Mouse (Mus musculus) ovary, postnatal 14 days (tissue): Measurements from ENCODE around the gene Tsga10ip.
"Not testable (repeated sequence)": the region's sequence is repeated elsewhere in the genome, so short reads cannot be mapped to it uniquely, and the experiment has no call there.

Experiments used
- DNase-seq: peaks from one replicate; pipeline ENCODE4 v3.0.0; 2022; ENCODE audit warnings: low spot score

Gene Tsga10ip

DNA sequence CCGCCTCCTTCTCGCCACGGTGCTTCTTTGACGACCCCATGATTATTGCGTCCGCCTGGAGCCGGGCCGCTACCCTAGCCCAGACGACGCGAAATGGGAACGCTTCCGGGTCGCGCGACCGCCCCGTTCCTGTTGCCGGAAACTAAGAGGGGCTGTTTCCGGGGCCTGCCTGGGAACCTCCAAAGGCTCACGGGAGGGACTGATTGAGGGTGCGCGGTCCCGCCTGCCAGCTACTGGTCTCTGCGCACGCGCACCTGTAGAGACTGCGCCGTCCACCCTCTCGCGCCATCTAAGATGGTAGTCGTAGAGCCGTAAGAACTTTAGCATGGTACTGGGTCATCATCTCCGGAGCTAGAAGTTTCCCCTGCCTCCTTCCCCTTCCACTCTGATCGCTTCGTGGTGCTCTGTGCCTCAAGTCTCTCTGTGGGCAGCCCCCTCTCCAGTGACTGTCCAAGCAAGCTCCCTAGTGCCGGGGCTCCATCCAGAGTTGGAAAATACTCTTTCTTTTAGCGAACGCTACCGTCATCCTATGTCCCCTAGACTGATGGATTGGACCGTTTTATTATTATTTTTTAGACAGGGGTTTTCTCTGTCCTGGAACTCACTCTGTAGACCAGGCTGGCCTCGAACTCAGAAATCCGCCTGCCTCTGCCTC lies 13.6 kb downstream of the Tsga10ip start, which contains the start of gene Sart1:
TSS of gene Sart1 (minus strand) at position 116 of the 655 bp plus-strand sequence.
- DNase-seq: peak; percentile 85

DNA sequence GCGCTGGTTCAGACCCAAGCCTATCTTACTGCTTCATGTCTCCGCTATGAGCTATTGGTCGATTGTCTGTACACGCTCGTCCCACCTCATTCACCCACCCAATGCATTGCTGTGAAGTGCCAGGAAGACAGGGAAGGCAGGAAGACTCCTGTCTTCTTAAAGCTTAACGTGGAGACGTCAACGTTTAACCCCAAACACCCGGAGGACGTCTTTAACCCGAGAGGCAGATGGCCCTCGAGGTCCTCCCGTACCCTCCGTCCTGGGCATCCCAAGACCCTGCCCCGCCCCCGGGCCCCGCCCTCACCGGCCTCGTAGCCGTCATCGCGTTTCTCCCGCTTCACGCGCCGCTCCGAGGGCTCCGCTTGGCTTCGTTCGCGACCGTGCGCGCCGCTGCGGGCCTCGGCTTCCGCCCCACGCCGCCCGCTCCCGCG lies 14.3 kb downstream of the Tsga10ip start:
- DNase-seq: no peak

DNA sequence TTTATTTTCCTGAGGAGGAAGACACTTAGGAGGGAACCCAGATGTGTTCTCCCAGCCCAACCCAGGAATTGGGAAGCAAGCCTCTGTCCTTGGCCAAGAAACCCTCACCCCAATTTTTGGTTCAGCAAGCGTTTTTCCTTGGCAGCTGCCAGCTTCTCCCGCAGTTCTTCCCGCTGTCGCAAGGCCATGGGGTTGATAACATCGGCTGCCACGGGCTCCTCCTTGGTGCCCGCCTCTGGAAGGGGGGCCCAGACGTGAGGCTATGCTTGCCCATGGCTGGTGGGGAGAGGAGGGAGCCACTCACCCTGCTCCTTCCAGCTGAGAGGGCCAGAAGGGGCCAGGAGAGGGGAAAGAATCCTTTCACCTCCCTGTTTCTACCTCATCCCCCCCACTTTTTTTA lies 17.6 kb downstream of the Tsga10ip start:
- no peak for DNase-seq

DNA sequence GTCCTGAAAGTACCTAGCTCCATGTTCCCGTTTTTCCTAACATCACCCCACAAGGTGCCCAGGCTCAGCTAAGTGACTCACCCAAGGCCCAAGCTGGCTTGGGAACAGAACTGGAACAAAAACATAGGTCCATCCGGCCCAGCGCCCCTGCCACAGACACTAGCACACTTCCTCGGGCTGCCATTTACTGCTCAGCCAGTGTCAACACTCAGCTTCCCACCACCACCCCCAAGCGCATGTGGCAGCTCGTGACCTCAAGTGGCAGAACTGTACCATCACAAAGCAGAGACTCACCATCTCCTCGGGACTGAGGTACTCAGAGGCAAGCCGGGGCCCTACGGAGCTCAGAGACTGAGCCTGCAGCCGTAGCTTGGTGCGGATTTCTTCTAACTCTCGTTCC lies 19.0 kb downstream of the Tsga10ip start:
- DNase-seq: no peak

DNA sequence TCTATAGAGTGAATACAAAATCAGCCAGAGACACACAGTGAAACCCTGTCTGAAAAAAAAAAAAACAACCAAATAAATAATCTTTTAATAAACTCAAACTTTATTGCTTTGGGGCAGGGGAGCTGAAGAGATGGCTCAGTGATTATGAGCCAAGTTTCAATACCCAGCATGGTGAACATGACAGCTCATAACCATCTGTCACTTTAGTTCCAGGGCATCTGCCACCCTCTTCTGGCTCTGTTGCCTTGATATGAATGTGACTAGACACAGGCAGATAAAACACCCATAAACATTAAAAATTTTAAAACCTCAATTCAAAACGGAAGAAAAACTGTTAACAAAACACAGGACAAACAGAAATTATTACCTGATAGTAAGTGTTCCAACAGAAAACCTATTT lies 24.9 kb downstream of the Tsga10ip start:
- no peak for DNase-seq

DNA sequence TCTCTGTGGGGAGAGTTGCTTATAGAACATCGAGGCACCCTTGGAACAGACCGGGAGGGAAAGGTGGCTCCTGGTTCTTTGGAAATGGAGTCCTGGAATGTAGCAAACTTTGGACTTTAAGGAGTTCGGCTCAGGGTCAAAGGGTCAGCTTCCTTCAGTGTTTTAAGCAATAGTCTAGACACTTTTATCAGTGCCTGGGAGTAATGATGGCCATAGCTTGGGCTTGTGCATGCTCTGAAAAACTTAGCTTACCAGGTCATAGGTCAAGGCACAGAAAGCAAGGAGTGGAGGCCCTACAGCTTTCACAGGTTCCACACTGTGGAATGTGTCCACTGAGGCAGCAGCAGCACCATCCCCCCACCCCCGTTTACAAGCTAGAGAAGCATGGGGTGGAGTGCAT lies 27.6 kb downstream of the Tsga10ip start:
- no peak for DNase-seq

DNA sequence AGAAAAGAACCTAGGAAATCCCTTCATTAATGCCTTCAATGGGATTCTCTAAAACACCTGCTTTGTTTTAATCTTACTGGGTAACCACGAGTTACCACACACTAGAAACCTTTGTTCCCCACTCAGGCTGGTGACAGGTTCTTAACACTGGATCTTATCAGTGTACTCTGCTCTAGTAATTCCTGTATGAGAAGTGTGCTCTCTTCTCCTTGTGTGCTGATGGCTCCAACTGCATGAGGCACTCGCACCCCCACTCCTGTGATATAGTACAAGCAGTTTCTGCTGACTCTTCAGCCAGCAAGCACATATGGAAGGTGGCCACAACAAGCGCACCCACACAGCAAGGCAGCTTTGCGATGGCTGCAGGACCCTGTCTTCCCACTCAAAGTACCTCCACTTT lies 28.1 kb downstream of the Tsga10ip start:
- no peak for DNase-seq

DNA sequence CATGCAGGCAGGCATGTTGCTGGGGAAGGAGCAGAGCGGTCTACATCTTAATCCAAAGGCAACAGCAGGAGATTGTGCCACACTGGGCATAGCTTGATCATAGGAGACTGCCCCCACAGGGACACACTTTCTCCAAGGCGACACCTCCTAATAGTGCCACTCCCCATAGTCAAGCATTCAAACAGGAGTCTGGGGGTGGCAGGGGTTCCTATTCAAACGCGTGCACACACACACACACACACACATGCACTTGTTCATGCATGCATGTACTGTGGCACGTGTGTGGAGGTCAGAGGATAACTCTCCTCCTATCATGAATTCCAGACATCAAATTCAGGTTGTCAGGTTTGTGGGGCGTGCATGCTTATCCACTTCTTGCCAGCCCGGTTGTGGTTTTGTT lies 29.6 kb downstream of the Tsga10ip start:
- DNase-seq: no peak

DNA sequence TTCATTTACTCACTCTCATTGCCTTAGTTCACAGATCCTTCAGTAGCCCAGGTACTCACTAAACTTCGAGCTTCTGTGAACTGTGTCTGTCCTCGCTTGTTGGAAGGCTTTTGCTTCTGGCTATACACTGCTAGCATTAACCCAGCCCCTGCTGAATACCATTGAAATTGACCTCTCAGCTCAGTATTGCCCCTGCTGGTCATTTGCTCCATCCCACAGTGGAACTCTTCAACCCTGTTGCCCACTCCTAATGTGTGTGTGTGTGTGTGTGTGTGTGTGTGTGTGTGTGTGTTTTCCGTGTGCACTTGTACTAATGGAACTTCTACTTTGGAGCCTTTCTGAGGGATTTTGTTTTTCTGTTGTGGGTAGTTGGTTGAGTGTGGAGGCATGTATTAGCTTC lies 31.4 kb downstream of the Tsga10ip start:
- no peak for DNase-seq

DNA sequence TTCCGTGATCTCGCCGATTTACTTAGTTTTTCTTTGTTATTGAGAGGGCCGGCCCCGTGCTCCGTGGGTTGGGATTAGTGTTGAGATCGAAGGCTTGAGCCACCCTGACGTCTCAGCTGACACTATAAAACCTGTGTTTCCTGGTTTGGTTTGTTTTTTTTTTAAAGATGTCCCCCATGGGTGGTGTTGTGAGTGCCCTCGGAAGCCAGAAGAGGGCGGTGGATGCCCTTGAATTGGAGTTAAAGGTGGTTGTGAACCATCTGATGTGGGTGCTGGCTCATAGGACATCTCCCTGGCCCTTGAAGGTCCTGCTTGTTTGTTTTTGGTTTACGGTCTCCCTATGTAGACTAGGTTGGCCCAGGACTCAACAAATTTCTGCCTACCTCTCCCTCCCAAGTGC lies 34.9 kb downstream of the Tsga10ip start:
- DNase-seq: no peak

DNA sequence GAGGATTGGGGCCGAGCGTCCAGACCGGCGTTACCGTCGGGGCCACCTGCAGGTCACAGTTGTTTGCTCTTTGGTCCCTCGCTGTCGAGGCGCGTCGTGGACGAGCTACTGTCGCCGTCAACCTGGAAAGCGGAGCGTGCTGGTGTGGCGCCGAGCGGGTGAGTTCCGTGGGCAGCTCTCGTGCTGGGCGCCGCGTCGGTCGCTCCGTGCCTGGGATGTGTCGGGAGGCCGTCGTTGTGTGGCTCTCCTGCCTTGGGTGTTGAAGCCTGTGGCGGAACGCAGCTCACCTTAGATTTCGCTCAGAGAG lies 35.3 kb downstream of the Tsga10ip start, which contains the start of gene Banf1:
TSS of gene Banf1 (minus strand) at position 116 of the 307 bp plus-strand sequence.
- DNase-seq: no peak

DNA sequence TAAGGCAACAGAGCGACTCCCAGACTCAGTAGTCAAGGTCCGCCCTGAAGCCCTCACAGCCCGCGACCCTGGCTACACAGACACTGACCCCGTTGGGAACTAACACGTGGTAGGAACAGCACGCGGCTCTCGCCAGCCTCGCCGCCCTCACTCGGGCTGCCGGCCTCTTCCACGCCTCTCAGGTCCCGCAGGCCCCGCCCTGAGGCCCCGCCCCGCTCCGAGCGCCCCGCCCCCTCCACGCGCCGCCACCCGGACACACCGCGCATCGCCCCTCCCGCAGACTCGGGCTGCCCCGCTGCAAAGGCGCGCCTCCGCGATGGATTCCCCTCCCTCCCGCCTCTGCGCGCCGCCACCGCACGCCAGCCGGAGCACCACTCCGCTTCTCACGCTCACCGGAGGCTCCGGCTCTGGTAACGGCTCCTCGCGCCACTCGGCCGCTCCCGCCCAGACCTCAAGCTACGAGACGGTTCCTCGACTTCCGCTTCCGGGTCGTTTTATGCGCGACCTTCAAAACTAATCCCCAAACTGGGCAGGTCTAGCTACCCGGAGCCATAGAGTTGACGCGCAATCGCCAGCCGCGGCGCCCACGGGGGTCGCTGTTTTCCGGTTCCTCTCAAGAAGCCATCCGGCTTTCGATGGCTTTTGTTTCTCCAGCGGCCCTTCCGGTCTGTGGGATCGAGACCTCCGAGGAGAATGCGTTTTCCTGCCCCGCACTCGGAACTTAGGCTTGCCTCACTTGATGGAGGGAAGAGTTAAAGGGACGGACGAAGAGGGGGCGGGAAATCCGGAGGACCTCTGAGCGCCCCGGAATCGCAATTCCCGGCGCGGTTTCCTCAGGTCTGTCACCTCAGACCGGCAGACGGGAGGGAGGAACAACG lies 35.9 kb downstream of the Tsga10ip start, which contains the start of gene Eif1ad:
TSS of gene Eif1ad (plus strand) at position 567 of the 878 bp plus-strand sequence.
- peak; percentile 92 for DNase-seq

DNA sequence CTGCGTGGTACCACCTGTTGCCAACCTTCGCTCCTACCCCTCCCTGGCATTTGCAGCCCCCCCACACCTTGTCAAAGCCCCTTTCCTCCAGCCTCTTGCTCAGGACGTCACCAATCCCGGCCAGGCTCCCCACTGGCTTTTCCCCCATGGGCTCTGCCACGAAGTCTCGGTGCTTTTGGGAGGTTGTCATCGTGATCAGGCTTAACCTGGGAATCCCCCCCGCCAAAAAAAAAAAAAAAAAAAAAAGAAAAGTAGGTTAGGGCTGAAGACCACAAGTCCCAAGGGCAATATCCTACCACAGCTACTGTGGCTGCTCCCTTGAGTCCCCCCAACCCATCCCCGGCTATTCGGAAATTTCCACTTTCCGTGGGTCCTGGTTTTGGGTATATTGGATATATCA lies 36.6 kb downstream of the Tsga10ip start:
- DNase-seq: no peak

DNA sequence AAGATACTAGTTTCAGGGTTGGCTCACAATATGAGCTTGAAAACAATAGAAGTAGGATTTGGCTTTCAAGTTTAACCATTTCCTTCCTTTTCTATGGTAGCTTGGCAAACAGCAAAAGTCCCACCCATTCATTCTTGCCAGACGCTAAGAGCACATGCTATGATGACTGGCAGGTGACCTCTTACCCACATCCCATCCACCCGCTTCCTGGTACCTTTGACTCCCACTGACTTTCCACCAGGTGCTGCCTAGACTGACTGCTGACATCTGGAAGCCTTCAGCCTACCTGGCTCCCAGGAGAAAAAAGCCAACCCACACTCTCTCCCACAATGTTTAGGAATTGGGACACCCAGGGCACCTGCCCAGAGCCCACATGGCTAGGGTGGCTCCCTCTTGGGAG lies 38.2 kb downstream of the Tsga10ip start:
- no peak for DNase-seq

DNA sequence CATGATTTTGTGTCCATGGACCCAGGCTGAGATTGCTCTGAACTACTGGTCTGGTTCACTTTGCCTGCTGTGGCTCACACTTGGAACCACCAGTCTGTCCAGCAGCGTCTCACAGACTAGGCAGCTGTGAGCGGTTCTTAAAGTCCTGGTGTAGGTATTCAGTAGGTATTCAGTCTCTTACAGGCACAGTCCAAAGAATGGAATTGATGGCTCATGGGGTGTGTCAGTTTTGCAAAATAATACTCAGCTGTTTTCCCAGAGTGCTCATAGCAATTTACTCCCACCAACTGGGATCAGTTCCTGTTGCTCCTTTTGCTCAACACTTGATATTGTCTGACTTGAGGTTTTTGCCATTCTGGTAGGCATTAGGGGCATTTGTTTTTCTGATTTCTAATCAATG lies 40.1 kb downstream of the Tsga10ip start:
- DNase-seq: no peak

DNA sequence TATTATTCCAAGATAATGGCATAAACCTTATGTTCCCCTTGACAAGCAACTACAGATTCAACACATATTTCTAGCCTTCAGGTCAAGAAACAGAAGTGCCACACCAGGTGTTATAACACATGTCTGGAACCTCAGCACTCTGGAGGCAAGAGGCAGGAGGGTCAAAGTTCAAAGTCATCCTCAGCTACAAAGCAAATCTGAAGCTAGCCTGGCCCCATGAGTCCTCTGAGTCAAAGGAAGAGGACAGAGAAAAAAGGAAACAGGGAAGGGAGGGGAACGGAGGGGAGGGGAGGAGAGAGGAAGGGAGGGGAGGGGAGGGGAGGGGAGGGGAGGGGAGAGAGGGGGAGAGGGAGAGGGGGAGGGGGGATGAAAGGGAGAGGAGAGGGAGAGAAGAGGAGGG lies 46.2 kb downstream of the Tsga10ip start:
- no peak for DNase-seq

DNA sequence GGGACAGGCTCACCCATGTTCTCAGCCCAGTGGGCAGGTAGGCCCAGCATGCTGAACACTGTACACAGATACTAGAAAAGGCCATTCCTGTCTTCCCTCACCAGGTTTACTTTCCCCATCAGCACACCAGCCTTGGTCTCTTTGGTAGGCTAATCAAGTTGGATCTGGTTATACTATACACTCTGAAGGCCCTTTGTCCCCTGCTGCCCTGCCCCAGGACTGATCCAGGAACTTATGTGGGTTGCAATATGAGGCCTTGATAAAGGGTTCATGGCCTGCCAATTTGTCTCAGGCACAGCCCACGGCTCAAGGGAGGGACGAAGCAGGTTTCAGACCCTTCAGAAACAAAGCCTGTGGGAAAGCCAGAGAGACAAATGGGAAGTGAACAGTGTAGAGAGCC lies 48.7 kb downstream of the Tsga10ip start:
- DNase-seq: no peak

DNA sequence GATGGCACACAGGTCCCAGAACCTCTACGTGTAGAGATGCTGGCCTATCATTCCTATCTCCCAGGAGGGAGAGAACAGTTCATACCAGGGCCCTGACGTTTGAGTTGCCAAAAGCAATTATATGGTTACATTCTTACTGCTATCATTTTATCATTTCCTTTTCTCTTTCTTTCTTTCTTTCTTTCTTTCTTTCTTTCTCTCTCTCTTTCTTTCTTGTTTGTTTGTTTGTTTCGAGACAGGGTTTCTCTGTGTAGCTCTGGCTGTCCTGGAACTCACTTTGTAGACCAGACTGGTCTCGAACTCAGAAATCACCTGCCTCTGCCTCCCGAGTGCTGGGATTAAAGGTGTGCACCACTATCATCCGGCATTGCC lies 52.8 kb downstream of the Tsga10ip start, which contains the start of gene Cst6:
TSS of gene Cst6 (minus strand) at position 73 of the 372 bp plus-strand sequence.
- DNase-seq: not testable (repeated sequence)

DNA sequence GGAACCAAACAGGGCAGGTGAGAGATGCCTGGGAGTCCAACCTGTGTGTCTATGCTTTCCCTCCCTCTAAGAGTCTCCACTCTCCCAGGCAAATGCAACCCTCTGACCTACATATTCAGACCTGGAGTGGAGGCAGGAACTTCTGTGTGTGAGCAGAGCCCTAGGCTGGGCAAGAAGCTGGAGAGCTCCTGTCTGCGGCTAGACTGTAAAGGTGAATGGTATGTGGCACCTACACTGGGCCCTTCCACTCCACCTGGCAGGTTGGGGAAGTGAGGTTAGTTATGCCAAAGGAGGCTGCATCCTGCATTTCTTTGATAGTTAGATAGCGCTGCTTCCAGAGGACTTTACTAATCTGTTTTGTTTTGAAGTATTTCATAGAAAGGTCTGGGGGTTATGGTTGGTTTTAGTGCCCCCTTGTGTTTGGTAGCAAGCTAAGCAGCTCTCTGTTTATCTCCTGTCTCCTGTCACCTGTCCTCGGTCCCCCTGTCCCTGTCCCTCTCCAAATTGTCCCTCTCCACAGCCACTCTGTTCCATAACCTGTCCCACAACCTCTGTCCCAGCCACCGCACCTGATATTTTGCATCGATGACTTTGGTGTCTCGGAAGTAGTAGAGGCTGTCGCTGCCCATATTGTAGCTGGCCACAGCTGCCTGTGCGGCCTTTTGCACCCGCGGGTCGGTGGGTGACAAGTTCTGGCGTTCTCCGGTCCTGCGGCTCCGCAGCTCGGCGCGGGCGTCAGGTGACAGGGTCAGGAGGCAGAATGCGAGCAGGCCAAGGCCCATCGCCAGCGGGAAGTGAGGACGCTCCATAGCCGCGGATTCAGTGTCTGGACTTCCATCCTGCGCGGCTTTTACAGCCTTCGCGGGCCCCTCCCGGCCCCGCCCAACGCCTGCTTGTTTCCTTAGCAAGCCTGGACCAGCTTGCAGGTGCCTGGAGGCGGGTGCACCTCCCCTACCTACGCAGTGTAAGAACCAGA lies 53.5 kb downstream of the Tsga10ip start:
- DNase-seq: peak; percentile 9

DNA sequence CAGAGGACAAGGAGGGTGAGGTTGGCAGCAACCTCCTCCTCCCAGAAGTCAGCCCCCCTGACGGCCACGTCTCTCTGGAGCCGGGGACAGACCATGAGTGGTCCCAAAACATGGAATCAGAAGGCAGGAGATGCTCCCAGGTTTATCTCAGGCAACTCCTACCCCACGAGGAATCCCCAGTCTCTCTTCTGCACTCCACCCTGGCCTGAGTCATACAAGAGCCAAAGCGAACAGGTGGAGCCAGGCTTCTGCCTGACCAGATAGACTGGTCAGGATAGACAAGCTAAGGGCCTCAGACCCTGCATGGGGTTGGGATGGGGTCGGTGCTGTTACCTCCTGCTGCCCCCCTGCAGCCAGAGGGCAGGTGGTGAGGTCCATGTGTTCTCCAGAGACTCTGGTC lies 54.3 kb downstream of the Tsga10ip start:
- DNase-seq: no peak

DNA sequence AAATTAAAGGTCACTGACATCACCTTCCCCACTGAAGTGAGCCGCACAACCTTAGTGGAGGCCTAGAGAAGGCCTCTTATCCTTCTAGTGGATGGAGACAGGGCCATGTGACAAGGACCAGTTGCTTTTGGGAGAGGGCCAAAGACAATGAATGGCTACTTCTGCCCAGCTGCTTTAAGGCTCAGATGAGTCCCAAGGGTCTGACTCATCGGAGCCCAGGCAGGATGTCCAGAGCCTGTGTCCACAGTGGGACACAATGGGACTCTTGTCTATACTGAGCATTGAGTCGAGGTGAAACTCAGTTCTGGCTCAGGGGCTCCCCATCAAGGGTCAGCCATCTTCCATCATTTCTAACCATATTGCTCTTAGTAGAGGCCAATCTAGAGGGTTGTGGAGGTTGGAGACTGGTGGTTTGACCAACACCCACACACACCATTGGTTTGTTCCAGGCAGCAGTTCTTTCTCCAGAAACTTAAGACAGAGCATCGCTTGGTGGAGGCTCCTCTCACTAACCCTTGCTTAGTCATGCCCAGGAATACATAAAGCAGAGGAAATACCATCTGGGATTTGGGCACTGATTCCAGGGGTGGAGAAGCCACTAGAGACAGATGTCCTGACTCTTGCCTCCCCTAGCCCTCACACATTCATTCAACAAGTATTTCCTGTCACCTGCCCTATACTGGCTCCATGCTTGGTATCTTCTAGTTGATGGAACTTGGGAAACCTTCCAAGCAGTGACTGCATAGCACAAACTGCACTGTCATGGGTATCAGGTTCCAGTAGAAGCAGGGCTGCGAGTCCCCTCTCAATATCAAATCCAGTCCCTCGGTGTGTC lies 56.8 kb downstream of the Tsga10ip start:
- DNase-seq: no peak
